Mouse (Mus musculus): Measurements from ENCODE around the gene Deup1. TPM values are rescaled to one million over a fixed set of nuclear protein-coding genes. Genes with fewer than 3 reads are reported as not detected.

The Deup1 gene
- polyA plus RNA-seq, 1 experiment from 2014 or later, result 1.5 TPM

DNA sequence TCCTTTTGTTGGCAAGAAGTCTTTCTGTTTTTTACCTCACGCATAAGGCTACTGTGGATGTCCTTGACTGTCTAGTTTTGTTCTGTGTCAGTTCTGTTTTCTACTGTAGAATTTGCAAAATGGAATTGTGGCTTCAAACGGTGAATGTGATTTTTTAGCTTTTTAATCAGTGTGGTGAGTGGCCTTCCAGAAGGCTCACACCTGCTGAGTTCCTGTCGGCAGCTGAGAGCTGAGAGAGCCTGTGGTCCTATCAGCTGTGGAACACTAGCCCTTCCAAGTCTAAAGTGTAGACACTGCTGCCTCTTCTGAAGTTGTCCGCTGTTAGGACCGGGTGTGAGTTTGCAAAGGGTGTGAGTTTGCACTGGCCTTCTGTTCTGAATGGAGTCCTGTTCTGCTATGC, 104.8 kb downstream of the Deup1 start:
- no peaks in the 10 kb centered on the region for H3K4me1 ChIP-seq (replicated peaks; ENCODE audit: control insufficient read depth, insufficient read depth, low read length)
- no peak overlapping the region for H3K9ac ChIP-seq (ENCODE audit: low read length)
- DNase-seq (ENCODE audit: low spot score) (no peak), ATAC-seq (replicated peaks; ENCODE audit: low FRiP score) (no peak)
- H3K36me3 ChIP-seq (ENCODE audit: control insufficient read depth, insufficient read depth, low read length), result no peaks in the 10 kb centered on the region
- WGBS, result 86% methylated on average over 5 of the region's 5 CpGs
- no peaks in the 10 kb centered on the region for H3K27me3 ChIP-seq (ENCODE audit: control insufficient read depth, insufficient read depth, low read length)
- H3K27ac ChIP-seq (ENCODE audit: low read depth, low read length), result no peak overlapping the region
- H3K4me2 ChIP-seq (ENCODE audit: low read depth, low read length, severe bottlenecking), result no peak overlapping the region
- no peaks in the 10 kb centered on the region for H3K9me3 ChIP-seq (ENCODE audit: control insufficient read depth, low read length)
- no peak overlapping the region for H3K4me3 ChIP-seq (ENCODE audit: low read depth, low read length)

DNA sequence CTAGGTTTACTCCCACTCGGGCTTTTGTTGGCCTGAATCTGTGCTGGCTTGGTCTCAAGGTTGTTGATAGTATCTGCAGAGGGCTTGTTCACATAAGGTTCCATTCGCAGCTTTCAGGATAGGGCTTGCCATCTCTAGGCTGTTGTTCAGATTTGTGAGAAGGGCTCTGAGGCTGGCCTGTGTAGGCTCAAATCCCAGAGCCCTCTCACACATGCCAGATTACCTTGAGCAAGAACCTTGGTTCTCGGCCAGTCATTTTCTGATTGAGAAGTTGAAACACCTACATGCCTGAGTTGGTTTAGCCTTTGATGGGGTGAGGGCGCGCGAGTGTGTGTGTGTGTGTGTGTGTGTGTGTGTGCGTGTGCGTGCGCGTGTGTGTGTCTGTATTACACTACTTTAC, 105.4 kb downstream of the Deup1 start:
- no peaks in the 10 kb centered on the region for H3K9me3 ChIP-seq (ENCODE audit: control insufficient read depth, low read length)
- H3K4me2 ChIP-seq (ENCODE audit: low read depth, low read length, severe bottlenecking), result no peak overlapping the region
- no peak overlapping the region for H3K9ac ChIP-seq (ENCODE audit: low read length)
- no peaks in the 10 kb centered on the region for H3K36me3 ChIP-seq (ENCODE audit: control insufficient read depth, insufficient read depth, low read length)
- ATAC-seq (replicated peaks; ENCODE audit: low FRiP score) (no peak), DNase-seq (ENCODE audit: low spot score) (no peak)
- no peak overlapping the region for H3K4me3 ChIP-seq (ENCODE audit: low read depth, low read length)
- no peaks in the 10 kb centered on the region for H3K4me1 ChIP-seq (replicated peaks; ENCODE audit: control insufficient read depth, insufficient read depth, low read length)
- no peaks in the 10 kb centered on the region for H3K27me3 ChIP-seq (ENCODE audit: control insufficient read depth, insufficient read depth, low read length)
- WGBS, result 93% methylated on average over 10 of the region's 10 CpGs
- no peak overlapping the region for H3K27ac ChIP-seq (ENCODE audit: low read depth, low read length)

DNA sequence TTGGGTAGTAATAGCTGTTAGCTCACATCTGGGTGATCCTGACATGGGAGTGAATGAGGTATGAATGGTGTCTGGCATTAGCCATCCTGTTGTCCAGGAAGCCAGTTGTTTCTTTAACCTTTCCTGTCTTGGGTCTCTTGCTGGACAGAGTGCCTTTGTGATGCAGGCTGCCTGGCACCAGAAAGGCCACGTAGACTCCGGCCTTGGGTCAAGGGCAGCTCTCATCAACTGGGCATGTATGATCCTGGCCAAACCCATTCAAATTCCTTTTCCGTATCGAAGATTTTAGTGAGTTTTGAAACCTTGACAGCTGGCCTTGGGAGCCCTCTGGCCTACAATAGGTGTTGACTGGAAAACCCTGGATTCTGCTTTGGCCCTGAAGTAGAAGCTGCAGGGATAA, 109.8 kb downstream of the Deup1 start:
- no peak for ATAC-seq (replicated peaks; ENCODE audit: low FRiP score)

DNA sequence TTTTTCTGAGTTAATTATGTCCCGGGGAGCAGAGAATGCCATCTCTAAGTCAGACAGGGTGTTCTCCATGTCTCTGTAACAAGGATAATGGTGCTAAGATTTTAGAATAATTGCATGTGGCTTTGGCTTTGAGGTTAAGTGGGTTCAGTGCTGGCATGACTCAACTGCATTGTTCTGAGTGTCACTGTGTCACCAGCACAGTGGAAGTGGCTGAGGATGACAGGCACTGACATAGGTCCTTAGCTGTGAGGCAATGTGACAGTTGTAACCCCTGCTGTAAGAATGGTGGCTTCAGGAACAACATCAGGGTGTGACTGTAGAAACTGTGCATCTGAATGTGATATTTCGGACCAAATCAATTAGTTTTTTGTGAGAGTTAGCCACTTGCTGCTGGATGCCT, 111.7 kb downstream of the Deup1 start:
- H3K27ac ChIP-seq (ENCODE audit: low read depth, low read length), result no peak overlapping the region
- no peak for ATAC-seq (replicated peaks; ENCODE audit: low FRiP score)
- H3K9ac ChIP-seq (ENCODE audit: low read length), result no peak overlapping the region
- H3K27me3 ChIP-seq (ENCODE audit: control insufficient read depth, insufficient read depth, low read length), result no peaks in the 10 kb centered on the region
- no peaks in the 10 kb centered on the region for H3K9me3 ChIP-seq (ENCODE audit: control insufficient read depth, low read length)
- no peak overlapping the region for H3K4me3 ChIP-seq (ENCODE audit: low read depth, low read length)
- no peaks in the 10 kb centered on the region for H3K36me3 ChIP-seq (ENCODE audit: control insufficient read depth, insufficient read depth, low read length)
- 63% methylated on average over 2 of the region's 2 CpGs for WGBS
- H3K4me1 ChIP-seq (replicated peaks; ENCODE audit: control insufficient read depth, insufficient read depth, low read length), result no peaks in the 10 kb centered on the region; the same call in none of the 2 replicates
- DNase-seq (ENCODE audit: low spot score), result no peak
- H3K4me2 ChIP-seq (ENCODE audit: low read depth, low read length, severe bottlenecking), result no peak overlapping the region

More for the DNA sequence above, 109.8 kb downstream of the Deup1 start:
- H3K27ac ChIP-seq (ENCODE audit: low read depth, low read length), result no peak overlapping the region
- H3K36me3 ChIP-seq (ENCODE audit: control insufficient read depth, insufficient read depth, low read length), result no peaks in the 10 kb centered on the region
- no peak overlapping the region for H3K4me2 ChIP-seq (ENCODE audit: low read depth, low read length, severe bottlenecking)
- no peak overlapping the region for H3K4me3 ChIP-seq (ENCODE audit: low read depth, low read length)
- WGBS, result 87% methylated on average over 4 of the region's 4 CpGs
- DNase-seq (ENCODE audit: low spot score), result no peak
- H3K9me3 ChIP-seq (ENCODE audit: control insufficient read depth, low read length), result no peaks in the 10 kb centered on the region
- H3K9ac ChIP-seq (ENCODE audit: low read length), result no peak overlapping the region
- no peaks in the 10 kb centered on the region; the same call in 1 of the 2 replicates for H3K4me1 ChIP-seq (replicated peaks; ENCODE audit: control insufficient read depth, insufficient read depth, low read length)
- no peaks in the 10 kb centered on the region for H3K27me3 ChIP-seq (ENCODE audit: control insufficient read depth, insufficient read depth, low read length)

DNA sequence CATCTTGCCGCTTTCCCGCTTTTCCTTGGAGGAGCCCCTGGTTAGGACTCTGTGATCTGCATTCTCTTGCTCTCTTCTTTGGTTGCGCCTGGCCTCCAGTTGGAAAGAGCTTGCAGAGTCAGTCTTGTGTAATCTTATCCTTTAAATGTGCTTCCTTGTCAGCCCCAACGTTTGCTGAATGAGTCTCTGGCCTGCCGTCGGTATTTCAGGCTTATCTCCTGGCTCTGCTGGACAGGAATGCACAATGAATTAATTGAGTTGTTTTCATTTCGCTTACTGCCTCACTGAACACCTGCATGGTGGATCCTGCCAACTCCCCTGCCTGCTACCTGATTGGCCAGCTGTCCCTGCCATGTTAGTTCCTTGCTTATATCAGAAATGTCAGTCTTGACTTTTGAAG, 114.8 kb downstream of the Deup1 start:
- H3K4me2 ChIP-seq (ENCODE audit: low read depth, low read length, severe bottlenecking), result no peak overlapping the region
- no peaks in the 10 kb centered on the region for H3K36me3 ChIP-seq (ENCODE audit: control insufficient read depth, insufficient read depth, low read length)
- H3K4me1 ChIP-seq (replicated peaks; ENCODE audit: control insufficient read depth, insufficient read depth, low read length), result no peaks in the 10 kb centered on the region; the same call in none of the 2 replicates
- H3K27me3 ChIP-seq (ENCODE audit: control insufficient read depth, insufficient read depth, low read length), result no peaks in the 10 kb centered on the region
- H3K4me3 ChIP-seq (ENCODE audit: low read depth, low read length), result no peak overlapping the region
- no peak overlapping the region for H3K9ac ChIP-seq (ENCODE audit: low read length)
- no peaks in the 10 kb centered on the region for H3K9me3 ChIP-seq (ENCODE audit: control insufficient read depth, low read length)
- no peak for DNase-seq (ENCODE audit: low spot score)
- 64% methylated on average over 7 of the region's 7 CpGs for WGBS
- ATAC-seq (replicated peaks; ENCODE audit: low FRiP score), result no peak
- no peak overlapping the region for H3K27ac ChIP-seq (ENCODE audit: low read depth, low read length)

DNA sequence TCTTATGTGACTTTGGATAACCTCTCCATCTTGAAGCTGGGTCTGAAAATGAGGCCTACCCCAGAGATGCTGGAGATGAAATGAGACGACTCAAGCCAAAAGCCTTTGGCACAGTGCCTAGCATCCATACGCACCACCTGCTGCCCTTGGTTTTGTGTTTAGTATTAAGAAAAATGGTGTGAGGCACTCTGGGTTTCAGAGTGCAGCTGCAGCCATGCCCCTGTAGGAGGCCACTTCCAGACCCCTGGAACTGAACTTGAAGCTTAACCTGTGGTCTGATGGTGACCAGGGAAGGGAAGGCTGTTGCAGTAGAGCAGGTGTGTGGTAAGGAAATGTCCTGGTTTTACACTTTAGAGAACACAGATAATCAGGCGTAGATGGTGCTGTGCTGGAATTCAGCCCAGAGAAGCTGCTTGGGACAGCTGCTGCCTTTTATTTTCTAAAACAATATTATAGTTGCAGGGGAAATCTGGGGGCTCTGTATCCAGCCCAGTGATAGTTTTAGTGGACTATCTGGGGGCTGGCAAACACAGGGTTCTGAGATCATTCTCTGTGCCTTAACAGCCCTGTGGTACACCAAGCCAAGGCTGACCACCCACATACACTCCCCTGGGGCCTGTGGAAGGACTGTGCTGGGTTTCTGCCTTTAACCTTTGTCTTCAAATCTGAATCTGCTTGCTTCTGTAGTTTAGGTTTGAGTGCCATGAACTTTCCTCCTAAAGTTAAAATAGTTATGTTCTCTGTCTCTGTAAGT, 117.0 kb downstream of the Deup1 start:
- Histone ChIP-seq H3K36me3 (ENCODE audit: control insufficient read depth, insufficient read depth, low read length) (no peaks in the 10 kb centered on the region), H3K27ac (ENCODE audit: low read depth, low read length) (no peak overlapping the region), H3K9me3 (ENCODE audit: control insufficient read depth, low read length) (no peaks in the 10 kb centered on the region), H3K4me2 (ENCODE audit: low read depth, low read length, severe bottlenecking) (no peak overlapping the region), H3K4me1 (replicated peaks; ENCODE audit: control insufficient read depth, insufficient read depth, low read length) (no peaks in the 10 kb centered on the region; the same call in none of the 2 replicates), H3K9ac (ENCODE audit: low read length) (no peak overlapping the region), H3K27me3 (ENCODE audit: control insufficient read depth, insufficient read depth, low read length) (no peaks in the 10 kb centered on the region), H3K4me3 (ENCODE audit: low read depth, low read length) (no peak overlapping the region)
- no peak for ATAC-seq (replicated peaks; ENCODE audit: low FRiP score)
- no peak for DNase-seq (ENCODE audit: low spot score)
- WGBS, result 71% methylated on average over 3 of the region's 3 CpGs

Other genes starting within 250 kb of the Deup1 start
- 3.3 and 3.9 TPM in 2 replicates for gene Smco4, start 134.5 kb downstream of the Deup1 start, polyA plus RNA-seq (2014; fragmentation: Nextera tagmentation; extraction: Ambion mirVana)
- 17.8 TPM in 2 replicates for gene Slc36a4, start 81.8 kb upstream of the Deup1 start, polyA plus RNA-seq (2014; fragmentation: Nextera tagmentation; extraction: Ambion mirVana)
- not detected in 2 replicates for gene Mtnr1b, start 246.6 kb upstream of the Deup1 start, polyA plus RNA-seq (2014; fragmentation: Nextera tagmentation; extraction: Ambion mirVana)